Mouse (Mus musculus): Measurements from ENCODE around the gene Gm13420.
"Not testable (repeated sequence)": the region's sequence is repeated elsewhere in the genome, so short reads cannot be mapped to it uniquely, and the experiment has no call there.

Gm13420 gene

GRCm38 (mm10) chr2:29739368-29739767 is 12.1 kb downstream of the Gm13420 start:
- intact Hi-C loops (cut with DNase I) = no loop called here

GRCm38 (mm10) chr2:29738799-29739198 is 12.7 kb downstream of the Gm13420 start:
- intact Hi-C loops (cut with DNase I) = no loop called here

DNA sequence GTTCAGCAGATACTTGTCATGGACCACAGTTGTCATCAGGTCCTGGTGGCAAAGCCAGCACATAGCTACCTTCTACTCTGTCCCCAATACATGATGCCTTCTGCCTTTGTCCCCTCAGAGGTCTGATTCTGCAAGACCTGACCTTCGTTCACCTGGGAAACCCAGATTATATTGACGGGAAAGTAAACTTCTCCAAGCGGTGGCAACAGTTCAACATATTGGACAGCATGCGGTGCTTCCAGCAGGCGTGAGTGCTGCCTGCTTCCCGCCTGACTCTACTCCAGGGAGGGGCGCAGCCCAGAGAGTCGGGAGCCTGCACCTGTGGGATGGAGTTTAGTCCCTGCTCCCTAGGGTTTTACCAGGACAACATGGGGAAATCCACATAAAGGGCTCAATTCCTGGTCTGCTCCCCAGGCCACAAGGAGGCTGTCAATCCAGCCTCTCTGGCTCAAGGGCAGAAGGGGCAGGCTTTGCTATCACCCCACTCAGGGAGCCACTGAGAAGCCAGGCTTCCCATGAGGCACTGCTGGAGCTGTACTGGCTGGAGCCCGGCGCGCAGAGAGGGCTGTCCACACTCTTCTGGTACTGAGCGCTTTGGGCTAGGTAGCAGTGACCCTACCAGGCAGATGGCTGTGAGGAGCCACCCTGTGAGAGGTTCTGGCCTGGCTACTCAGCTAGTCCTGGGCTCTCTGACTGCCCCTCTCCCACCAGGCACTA is 14.1 kb downstream of the Gm13420 start:
- intact Hi-C loops (cut with DNase I) = no loop called here

- intact Hi-C loops (cut with DNase I) = no loop called here
Observed at GRCm38 (mm10) chr2:29735708-29736107, 15.8 kb downstream of the Gm13420 start.

DNA sequence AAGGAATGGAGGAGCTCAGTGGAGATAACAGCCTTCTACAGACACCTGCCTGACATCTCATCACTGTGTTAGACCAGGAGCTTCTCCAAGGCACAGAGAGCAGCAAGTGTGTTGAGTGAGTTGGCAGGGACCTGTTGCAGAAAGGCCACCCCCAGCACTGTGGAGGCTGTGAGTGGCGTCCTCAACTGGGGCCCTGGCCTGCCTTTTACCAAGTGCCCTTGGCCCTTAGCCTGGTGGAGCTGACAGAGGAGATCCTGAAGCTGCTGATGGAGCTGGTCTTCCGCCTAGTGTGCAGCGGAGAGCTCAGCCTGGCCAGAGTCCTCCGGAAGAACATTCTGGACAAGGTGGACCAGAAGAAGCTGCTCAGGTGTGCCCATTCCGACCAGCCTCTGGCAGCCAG is 18.1 kb downstream of the Gm13420 start:
- intact Hi-C loops (cut with DNase I) = no loop called here

GRCm38 (mm10) chr2:29732559-29732958 is 18.9 kb downstream of the Gm13420 start:
- intact Hi-C loops (cut with DNase I) = no loop called here

- intact Hi-C loops (cut with DNase I) = loop anchor here (1.0 kb wide), 1 partner anchor 112 kb away; the partner anchor contains the start of gene Rapgef1
Observed at GRCm38 (mm10) chr2:29731545-29731944, 19.9 kb downstream of the Gm13420 start.

- intact Hi-C loops (cut with DNase I) = no loop called here
Observed at GRCm38 (mm10) chr2:29729500-29729899, 22.0 kb downstream of the Gm13420 start.

- intact Hi-C loops (cut with DNase I) = no loop called here
Observed at GRCm38 (mm10) chr2:29724664-29725365, 26.7 kb downstream of the Gm13420 start.

- intact Hi-C loops (cut with DNase I) = no loop called here
Observed at GRCm38 (mm10) chr2:29723132-29723531, 28.4 kb downstream of the Gm13420 start.

DNA sequence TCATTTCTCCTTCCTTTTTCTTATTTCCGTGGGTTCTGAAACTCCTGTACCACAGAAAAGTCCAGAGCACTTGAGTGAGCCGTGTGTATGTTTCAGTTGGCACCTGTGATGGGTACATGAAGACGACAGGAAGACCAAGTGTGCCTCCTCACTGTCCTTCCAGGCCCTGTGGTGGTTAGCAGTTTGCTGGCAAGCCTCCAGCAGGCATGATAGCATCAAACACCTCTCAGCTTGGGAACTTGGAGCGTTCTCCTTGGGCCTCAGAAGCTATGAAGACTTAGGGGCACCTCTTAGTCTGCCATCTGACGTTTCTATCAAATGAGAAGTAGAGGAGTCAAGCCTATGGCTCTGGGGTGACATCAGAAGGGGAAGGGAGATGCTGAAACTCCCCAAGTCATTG is 32.9 kb downstream of the Gm13420 start:
- intact Hi-C loops (cut with DNase I) = no loop called here

GRCm38 (mm10) chr2:29716691-29717090 is 34.8 kb downstream of the Gm13420 start:
- intact Hi-C loops (cut with DNase I) = no loop called here

GRCm38 (mm10) chr2:29716143-29716542 is 35.3 kb downstream of the Gm13420 start:
- intact Hi-C loops (cut with DNase I) = no loop called here

- intact Hi-C loops (cut with DNase I) = no loop called here
Observed at GRCm38 (mm10) chr2:29714127-29714526, 37.4 kb downstream of the Gm13420 start.

DNA sequence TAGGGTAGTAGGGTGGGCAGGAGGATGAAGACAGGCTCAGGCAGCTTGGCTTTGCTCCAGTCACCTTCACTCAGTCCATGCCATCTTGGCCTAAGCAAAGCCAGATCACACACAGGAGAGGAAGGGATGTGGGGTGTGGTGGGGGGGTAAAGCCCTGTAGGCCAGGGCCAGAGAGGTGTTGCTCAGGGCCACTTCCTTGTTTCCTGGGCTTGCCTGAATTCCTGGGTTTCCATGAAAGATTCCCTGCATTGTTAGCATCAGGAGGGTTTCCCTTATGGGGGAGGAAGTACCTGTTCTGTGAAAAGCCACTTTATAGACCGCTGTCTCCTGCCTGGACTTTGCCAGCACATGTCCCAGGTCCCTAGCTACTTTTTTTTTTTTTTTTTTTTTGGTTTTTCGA is 38.0 kb downstream of the Gm13420 start:
- intact Hi-C loops (cut with DNase I) = no loop called here

GRCm38 (mm10) chr2:29711877-29712276 is 39.6 kb downstream of the Gm13420 start:
- intact Hi-C loops (cut with DNase I) = no loop called here

DNA sequence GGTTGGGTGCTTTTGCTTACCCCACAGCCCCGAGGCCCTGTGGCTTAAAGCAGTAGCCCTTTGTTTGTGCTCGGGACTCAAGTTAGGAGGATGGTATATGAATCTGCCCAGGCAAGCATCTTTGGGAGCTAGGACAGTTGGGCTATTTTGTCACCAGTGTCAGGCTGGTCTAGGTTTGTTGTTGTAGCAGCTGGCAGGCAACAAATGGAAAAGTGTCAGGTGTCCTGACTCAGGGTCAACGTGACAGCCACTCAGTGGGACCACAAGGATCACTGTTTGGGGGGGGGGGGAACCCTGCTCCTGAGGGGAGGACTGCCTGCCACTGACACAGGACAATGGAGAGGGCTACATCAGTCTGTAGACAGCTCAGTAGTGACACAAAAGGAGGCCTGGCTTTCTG is 40.4 kb downstream of the Gm13420 start:
- intact Hi-C loops (cut with DNase I) = no loop called here

GRCm38 (mm10) chr2:29708209-29708608 is 43.3 kb downstream of the Gm13420 start:
- intact Hi-C loops (cut with DNase I) = not testable (repeated sequence)

GRCm38 (mm10) chr2:29707731-29708130 is 43.8 kb downstream of the Gm13420 start:
- intact Hi-C loops (cut with DNase I) = no loop called here

GRCm38 (mm10) chr2:29706726-29707620 is 44.5 kb downstream of the Gm13420 start:
- intact Hi-C loops (cut with DNase I) = no loop called here

DNA sequence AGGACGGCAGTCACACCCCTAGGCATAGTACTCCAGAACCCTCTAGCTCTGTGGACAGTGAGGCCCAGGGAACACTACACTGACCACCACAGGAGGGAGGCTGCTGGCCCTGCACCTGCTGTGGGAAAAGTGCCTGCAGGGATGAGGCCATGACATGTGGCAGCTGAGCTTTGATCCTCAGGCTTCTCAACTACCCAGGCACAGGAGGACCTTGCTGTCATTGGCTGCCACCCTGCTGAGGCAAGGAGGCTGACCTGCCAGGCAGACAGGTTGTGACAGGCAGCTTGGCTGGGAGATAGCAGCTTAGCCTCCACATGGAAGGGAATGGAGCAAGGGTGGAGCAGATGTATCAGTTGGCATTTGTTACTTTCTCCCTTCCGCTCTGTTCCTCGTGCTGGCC is 46.0 kb downstream of the Gm13420 start:
- intact Hi-C loops (cut with DNase I) = no loop called here
